Mouse (Mus musculus): ENCODE data around the gene Wdr25. TPM values are rescaled to one million over a fixed set of nuclear protein-coding genes. Genes with fewer than 3 reads are reported as not detected.

Wdr25 gene
- polyA plus RNA-seq, 1 experiment from 2014 or later, result 5.0 TPM

DNA sequence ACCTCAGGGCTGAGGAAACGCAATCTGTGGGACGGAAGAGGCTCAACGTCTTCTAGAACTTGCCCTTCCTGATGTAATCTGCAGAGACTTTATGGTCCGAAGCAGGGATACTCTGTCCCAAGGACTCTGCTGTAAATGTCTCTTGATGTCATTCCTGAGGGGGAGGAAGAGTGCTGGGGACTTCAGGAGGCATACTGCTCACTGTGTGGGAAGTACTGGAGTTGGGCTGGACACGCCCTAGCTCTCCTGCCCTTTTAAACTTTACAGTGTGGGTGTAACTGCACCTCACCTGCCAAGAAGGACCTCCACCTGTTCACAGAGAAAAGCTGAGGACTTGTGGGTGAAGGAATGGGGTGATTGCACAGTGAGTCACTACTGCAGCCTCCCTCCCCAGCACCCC lies 12.8 kb upstream of the Wdr25 start:
- ATAC-seq (ENCODE audit: insufficient number of reproducible peaks, insufficient read depth, low FRiP score, low read depth), result no peak

DNA sequence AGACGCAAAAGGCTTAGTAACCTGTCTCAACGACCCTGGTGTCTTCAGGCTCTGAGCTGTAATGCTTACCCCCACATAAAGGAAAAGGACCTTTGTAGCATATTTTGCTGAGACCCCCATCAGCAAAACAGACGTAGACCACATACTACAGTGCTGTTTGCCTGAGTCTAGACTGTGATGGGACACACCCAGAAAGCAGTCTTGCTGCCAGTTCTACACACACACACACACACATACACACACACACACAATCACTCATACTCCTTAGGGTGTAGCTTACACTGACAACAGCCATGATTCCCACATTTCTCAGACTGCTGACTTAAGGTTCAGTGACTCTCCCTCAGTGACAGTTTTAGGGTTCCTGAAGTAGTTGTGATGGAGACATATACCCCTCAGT lies 12.2 kb upstream of the Wdr25 start:
- Histone ChIP-seq H3K4me2 (ENCODE audit: low read length) (no peak overlapping the region), H3K9ac (ENCODE audit: low read length) (no peak overlapping the region), H3K4me3 (ENCODE audit: control insufficient read depth in 1 of 2, insufficient read depth in 1 of 2, low read depth in 1 of 2, low read length in 2 of 2) (no peak overlapping the region), H3K9me3 (ENCODE audit: control insufficient read depth, low read length) (no peaks in the 10 kb centered on the region), H3K27me3 (ENCODE audit: control insufficient read depth, insufficient read depth, low read length) (no peaks in the 10 kb centered on the region), H3K27ac (replicated peaks in 1 of 2; ENCODE audit: control insufficient read depth in 1 of 2, insufficient read depth in 1 of 2, low read depth in 2 of 2, low read length in 2 of 2) (no peak overlapping the region), H3K4me1 (ENCODE audit: control insufficient read depth in 2 of 2, insufficient read depth in 2 of 2, low read length in 2 of 2) (no peaks in the 10 kb centered on the region), H3K36me3 (ENCODE audit: control insufficient read depth, insufficient read depth, low read length) (peaks cover 81% of the 10 kb centered on the region)
- 72% methylated on average over 3 of the region's 3 CpGs for WGBS
- no peak for ATAC-seq (ENCODE audit: insufficient number of reproducible peaks, insufficient read depth, low FRiP score, low read depth)

More for the DNA sequence above, 12.8 kb upstream of the Wdr25 start:
- no peaks in the 10 kb centered on the region for H3K9me3 ChIP-seq (ENCODE audit: control insufficient read depth, low read length)
- WGBS, result 92% methylated on average over 5 of the region's 5 CpGs
- no peak overlapping the region for H3K4me2 ChIP-seq (ENCODE audit: low read length)
- H3K27ac ChIP-seq (replicated peaks in 1 of 2; ENCODE audit: control insufficient read depth in 1 of 2, insufficient read depth in 1 of 2, low read depth in 2 of 2, low read length in 2 of 2), result no peak overlapping the region
- no peak overlapping the region for H3K4me3 ChIP-seq (ENCODE audit: control insufficient read depth in 1 of 2, insufficient read depth in 1 of 2, low read depth in 1 of 2, low read length in 2 of 2)
- H3K9ac ChIP-seq (ENCODE audit: low read length), result no peak overlapping the region
- H3K27me3 ChIP-seq (ENCODE audit: control insufficient read depth, insufficient read depth, low read length), result no peaks in the 10 kb centered on the region
- H3K4me1 ChIP-seq (ENCODE audit: control insufficient read depth in 2 of 2, insufficient read depth in 2 of 2, low read length in 2 of 2), result no peaks in the 10 kb centered on the region
- peaks cover 78% of the 10 kb centered on the region for H3K36me3 ChIP-seq (ENCODE audit: control insufficient read depth, insufficient read depth, low read length)

DNA sequence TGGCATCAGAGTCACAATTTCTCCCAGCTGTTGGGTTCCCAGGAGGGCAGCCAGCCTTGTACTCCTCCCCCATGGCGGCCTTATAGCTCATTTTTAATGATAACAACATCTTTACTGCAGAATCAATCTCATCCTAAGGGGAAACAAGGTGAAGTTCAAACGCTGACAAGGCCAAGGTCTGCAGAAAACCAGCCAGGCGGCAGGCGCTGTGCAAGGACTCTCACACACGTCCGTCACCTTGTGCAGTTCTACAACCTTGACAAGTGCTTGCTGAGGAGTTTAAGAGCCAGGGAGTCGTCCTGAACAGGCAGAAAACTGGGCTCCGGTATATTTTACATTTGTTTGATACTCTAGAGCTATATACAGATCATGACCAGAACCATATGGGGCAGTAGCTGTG lies 10.7 kb upstream of the Wdr25 start:
- Histone ChIP-seq H3K27ac (replicated peaks in 1 of 2; ENCODE audit: control insufficient read depth in 1 of 2, insufficient read depth in 1 of 2, low read depth in 2 of 2, low read length in 2 of 2) (no peak overlapping the region), H3K9me3 (ENCODE audit: control insufficient read depth, low read length) (no peaks in the 10 kb centered on the region), H3K4me3 (ENCODE audit: control insufficient read depth in 1 of 2, insufficient read depth in 1 of 2, low read depth in 1 of 2, low read length in 2 of 2) (no peak overlapping the region), H3K4me2 (ENCODE audit: low read length) (no peak overlapping the region), H3K27me3 (ENCODE audit: control insufficient read depth, insufficient read depth, low read length) (no peaks in the 10 kb centered on the region), H3K4me1 (ENCODE audit: control insufficient read depth in 2 of 2, insufficient read depth in 2 of 2, low read length in 2 of 2) (no peaks in the 10 kb centered on the region), H3K9ac (ENCODE audit: low read length) (no peak overlapping the region), H3K36me3 (ENCODE audit: control insufficient read depth, insufficient read depth, low read length) (peaks cover 97% of the 10 kb centered on the region)
- 80% methylated on average over 8 of the region's 8 CpGs for WGBS
- ATAC-seq (ENCODE audit: insufficient number of reproducible peaks, insufficient read depth, low FRiP score, low read depth), result no peak

DNA sequence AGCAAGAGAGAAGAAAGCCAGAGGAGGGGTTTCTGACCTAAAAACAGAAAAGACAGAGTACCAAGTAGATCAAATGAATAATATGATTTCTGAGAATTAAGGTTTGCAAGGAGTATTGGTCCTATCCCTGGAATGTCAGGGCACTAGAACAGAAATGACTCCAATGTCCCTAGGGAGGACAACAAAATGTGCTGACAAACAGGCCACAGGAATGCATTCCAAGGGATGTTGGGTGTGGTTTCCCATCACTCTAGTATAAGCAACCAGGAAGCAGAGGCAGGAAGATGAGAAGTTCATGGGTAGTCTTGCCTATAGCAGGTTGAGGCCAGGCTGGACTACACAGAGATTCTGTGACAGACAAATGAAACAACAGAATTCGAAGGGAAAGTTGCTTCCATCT lies 7.5 kb upstream of the Wdr25 start:
- Histone ChIP-seq H3K27ac (replicated peaks in 1 of 2; ENCODE audit: control insufficient read depth in 1 of 2, insufficient read depth in 1 of 2, low read depth in 2 of 2, low read length in 2 of 2) (no peak overlapping the region), H3K36me3 (ENCODE audit: control insufficient read depth, insufficient read depth, low read length) (peaks cover 78% of the 10 kb centered on the region), H3K4me1 (ENCODE audit: control insufficient read depth in 2 of 2, insufficient read depth in 2 of 2, low read length in 2 of 2) (no peaks in the 10 kb centered on the region), H3K9me3 (ENCODE audit: control insufficient read depth, low read length) (no peaks in the 10 kb centered on the region), H3K4me2 (ENCODE audit: low read length) (no peak overlapping the region), H3K27me3 (ENCODE audit: control insufficient read depth, insufficient read depth, low read length) (no peaks in the 10 kb centered on the region), H3K4me3 (ENCODE audit: control insufficient read depth in 1 of 2, insufficient read depth in 1 of 2, low read depth in 1 of 2, low read length in 2 of 2) (no peak overlapping the region), H3K9ac (ENCODE audit: low read length) (no peak overlapping the region)
- ATAC-seq (ENCODE audit: insufficient number of reproducible peaks, insufficient read depth, low FRiP score, low read depth), result no peak
- 94% methylated on average over 1 of the region's 1 CpGs for WGBS

DNA sequence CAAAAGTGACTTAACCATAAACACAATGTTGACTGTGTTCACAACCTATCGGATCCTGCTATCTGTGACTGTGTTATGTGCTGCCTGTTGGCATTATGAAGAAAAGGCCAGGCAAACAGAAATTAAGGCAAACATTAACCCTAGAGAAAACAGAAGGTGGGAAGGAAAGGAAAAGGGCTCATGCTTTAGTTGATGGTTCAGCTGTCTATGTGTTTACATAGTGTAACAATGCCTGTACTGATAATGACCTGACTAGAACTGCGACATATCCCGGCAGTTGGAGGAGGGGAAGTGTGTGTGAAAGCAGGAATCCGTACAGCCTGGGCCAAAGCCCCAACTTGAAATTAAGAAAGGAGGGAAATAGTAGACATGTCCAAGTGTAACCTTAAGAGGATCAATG lies 6.4 kb upstream of the Wdr25 start:
- Histone ChIP-seq H3K4me1 (ENCODE audit: control insufficient read depth in 2 of 2, insufficient read depth in 2 of 2, low read length in 2 of 2) (no peaks in the 10 kb centered on the region), H3K36me3 (ENCODE audit: control insufficient read depth, insufficient read depth, low read length) (peaks cover 67% of the 10 kb centered on the region), H3K27me3 (ENCODE audit: control insufficient read depth, insufficient read depth, low read length) (no peaks in the 10 kb centered on the region), H3K9ac (ENCODE audit: low read length) (no peak overlapping the region), H3K27ac (replicated peaks in 1 of 2; ENCODE audit: control insufficient read depth in 1 of 2, insufficient read depth in 1 of 2, low read depth in 2 of 2, low read length in 2 of 2) (no peak overlapping the region), H3K4me2 (ENCODE audit: low read length) (no peak overlapping the region), H3K9me3 (ENCODE audit: control insufficient read depth, low read length) (no peaks in the 10 kb centered on the region), H3K4me3 (ENCODE audit: control insufficient read depth in 1 of 2, insufficient read depth in 1 of 2, low read depth in 1 of 2, low read length in 2 of 2) (no peak overlapping the region)
- no peak for ATAC-seq (ENCODE audit: insufficient number of reproducible peaks, insufficient read depth, low FRiP score, low read depth)
- WGBS, result 82% methylated on average over 4 of the region's 4 CpGs

DNA sequence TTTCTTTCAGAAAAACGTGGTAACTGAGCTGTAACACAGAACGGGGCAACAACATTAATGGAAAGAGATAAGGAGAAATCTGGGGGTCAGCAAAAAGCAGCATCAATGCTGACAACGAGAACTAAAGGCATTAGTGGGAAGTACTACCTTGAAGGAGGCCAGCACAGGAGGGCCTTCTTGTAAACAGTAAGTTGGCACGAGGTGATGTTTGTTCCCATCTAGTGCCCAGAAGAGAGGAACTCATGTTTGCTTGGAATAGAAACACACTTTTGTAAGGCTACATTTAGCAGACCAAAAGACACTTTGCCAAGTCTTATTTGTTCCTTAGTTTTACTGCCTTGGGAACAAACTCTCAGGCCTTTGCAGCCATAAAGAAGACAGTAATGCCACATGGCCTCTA lies 4.8 kb upstream of the Wdr25 start:
- Histone ChIP-seq H3K36me3 (ENCODE audit: control insufficient read depth, insufficient read depth, low read length) (peaks cover 52% of the 10 kb centered on the region), H3K27me3 (ENCODE audit: control insufficient read depth, insufficient read depth, low read length) (no peaks in the 10 kb centered on the region), H3K4me3 (ENCODE audit: control insufficient read depth in 1 of 2, insufficient read depth in 1 of 2, low read depth in 1 of 2, low read length in 2 of 2) (no peak overlapping the region), H3K27ac (replicated peaks in 1 of 2; ENCODE audit: control insufficient read depth in 1 of 2, insufficient read depth in 1 of 2, low read depth in 2 of 2, low read length in 2 of 2) (no peak overlapping the region), H3K9me3 (ENCODE audit: control insufficient read depth, low read length) (no peaks in the 10 kb centered on the region), H3K4me2 (ENCODE audit: low read length) (no peak overlapping the region), H3K9ac (ENCODE audit: low read length) (no peak overlapping the region), H3K4me1 (ENCODE audit: control insufficient read depth in 2 of 2, insufficient read depth in 2 of 2, low read length in 2 of 2) (peaks cover 5 to 9% of the 10 kb centered on the region in 2 experiments)
- no peak for ATAC-seq (ENCODE audit: insufficient number of reproducible peaks, insufficient read depth, low FRiP score, low read depth)
- WGBS, result 80% methylated on average over 4 of the region's 4 CpGs

DNA sequence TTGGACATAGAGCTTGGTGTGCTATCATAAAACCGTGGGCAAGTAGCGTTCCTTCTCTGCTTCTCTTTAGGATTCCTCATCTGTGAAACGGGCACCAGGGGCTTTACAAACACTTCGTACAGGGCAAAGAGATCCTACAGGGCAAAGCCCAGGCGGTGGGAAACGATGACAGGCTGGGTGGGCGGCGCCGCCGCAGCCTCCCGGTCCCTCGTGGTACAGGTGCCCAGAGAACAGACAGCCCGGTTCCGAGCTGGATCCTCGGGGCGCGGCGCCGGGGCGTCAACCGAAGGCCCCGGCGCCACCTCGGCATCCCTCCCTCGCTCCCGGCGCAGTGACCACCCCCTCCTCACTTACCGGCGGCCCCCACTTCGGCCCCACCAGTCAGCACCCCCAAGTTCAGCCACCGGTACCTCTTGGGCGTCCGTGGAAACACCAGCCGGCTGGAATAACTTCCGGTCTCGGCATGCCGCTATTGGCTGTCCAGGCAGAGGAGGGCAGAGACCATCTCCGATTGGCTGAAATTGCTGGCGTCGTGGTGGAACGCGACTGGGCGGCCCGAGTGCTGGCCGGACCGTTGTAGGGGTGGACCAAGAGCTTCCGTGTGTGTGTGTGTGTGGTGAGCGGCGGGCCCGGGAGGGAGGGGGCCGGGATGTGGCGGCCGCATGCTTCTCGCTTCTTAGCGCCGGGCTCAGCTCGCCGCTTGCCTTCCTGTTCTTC lies 442 bp downstream of the Wdr25 start, which contains the start of gene Wars:
TSS of gene Wars (minus strand) at position 460 of the 717 bp plus-strand sequence.
- Histone ChIP-seq H3K36me3 (ENCODE audit: control insufficient read depth, insufficient read depth, low read length) (peaks cover 5% of the 10 kb centered on the region; the same call in 1 of the 2 replicates), H3K27me3 (ENCODE audit: control insufficient read depth, insufficient read depth, low read length) (no peaks in the 10 kb centered on the region), H3K27ac (replicated peaks in 1 of 2; ENCODE audit: control insufficient read depth in 1 of 2, insufficient read depth in 1 of 2, low read depth in 2 of 2, low read length in 2 of 2) (peak within 1 kb of the TSS; percentile 3 to 39; a peak in 3 of 4 replicates), H3K4me2 (ENCODE audit: low read length) (peak within 1 kb of the TSS; percentile 90), H3K4me1 (ENCODE audit: control insufficient read depth in 2 of 2, insufficient read depth in 2 of 2, low read length in 2 of 2) (peaks cover 7 to 14% of the 10 kb centered on the region in 2 experiments), H3K4me3 (ENCODE audit: control insufficient read depth in 1 of 2, insufficient read depth in 1 of 2, low read depth in 1 of 2, low read length in 2 of 2) (peak within 1 kb of the TSS; percentile 75 to 85), H3K9me3 (ENCODE audit: control insufficient read depth, low read length) (no peaks in the 10 kb centered on the region), H3K9ac (ENCODE audit: low read length) (peak within 1 kb of the TSS; percentile 87)
- WGBS, result under 1% methylated on average over 58 of the region's 58 CpGs
- peak; percentile 100 for ATAC-seq (ENCODE audit: insufficient number of reproducible peaks, insufficient read depth, low FRiP score, low read depth)

DNA sequence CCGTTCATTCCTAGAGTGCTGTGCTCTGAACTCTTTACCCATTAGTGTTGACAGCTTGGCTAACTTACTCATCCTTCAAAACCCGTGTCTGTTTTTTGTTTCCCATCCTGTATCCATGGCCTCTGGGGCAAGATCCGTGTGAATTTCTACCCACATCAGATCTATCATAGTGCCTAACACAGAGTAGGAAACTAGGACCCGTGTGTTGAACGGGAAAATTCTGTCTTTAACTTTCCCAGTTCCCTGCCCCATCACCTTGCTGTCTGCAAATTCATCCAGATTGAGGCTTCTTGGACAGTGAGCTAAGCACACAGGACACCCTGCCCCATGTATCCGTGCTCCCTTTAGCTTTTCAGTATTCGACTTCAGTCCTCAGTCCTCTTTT lies 993 bp downstream of the Wdr25 start:
- H3K4me3 ChIP-seq (ENCODE audit: control insufficient read depth in 1 of 2, insufficient read depth in 1 of 2, low read depth in 1 of 2, low read length in 2 of 2), result peak overlapping the region; percentile 75 to 85
- H3K9me3 ChIP-seq (ENCODE audit: control insufficient read depth, low read length), result no peaks in the 10 kb centered on the region
- peaks cover 7 to 14% of the 10 kb centered on the region in 2 experiments for H3K4me1 ChIP-seq (ENCODE audit: control insufficient read depth in 2 of 2, insufficient read depth in 2 of 2, low read length in 2 of 2)
- WGBS, result 2% methylated on average over 7 of the region's 7 CpGs
- H3K9ac ChIP-seq (ENCODE audit: low read length), result peak overlapping the region; percentile 74
- ATAC-seq (ENCODE audit: insufficient number of reproducible peaks, insufficient read depth, low FRiP score, low read depth), result no peak
- H3K36me3 ChIP-seq (ENCODE audit: control insufficient read depth, insufficient read depth, low read length), result peaks cover 3% of the 10 kb centered on the region; the same call in 1 of the 2 replicates
- H3K27ac ChIP-seq (replicated peaks in 1 of 2; ENCODE audit: control insufficient read depth in 1 of 2, insufficient read depth in 1 of 2, low read depth in 2 of 2, low read length in 2 of 2), result peak overlapping the region in 1 of 2 experiments; percentile 39; a peak in 2 of 4 replicates
- no peaks in the 10 kb centered on the region for H3K27me3 ChIP-seq (ENCODE audit: control insufficient read depth, insufficient read depth, low read length)
- peak overlapping the region; percentile 90 for H3K4me2 ChIP-seq (ENCODE audit: low read length)
